Mouse (Mus musculus) C2C12 (cell line): Measurements from ENCODE around the gene Rdh5. TPM values are rescaled to one million over a fixed set of nuclear protein-coding genes. Genes with fewer than 3 reads are reported as not detected.
A peak's percentile ranks its signal among the peaks of the same experiment; 100 is the strongest.

Source experiments
- H3K27me3 ChIP-seq: one replicate; pipeline ENCODE4 v1.6.1; 2011; ENCODE audit not compliant: control insufficient read depth, insufficient read depth, insufficient read length
- H3K36me3 ChIP-seq: one replicate; pipeline ENCODE4 v1.6.1; 2011; ENCODE audit not compliant: control insufficient read depth, insufficient read depth
- H3K4me3 ChIP-seq: one replicate; pipeline ENCODE4 v1.5.1; 2011; ENCODE audit warnings: mild to moderate bottlenecking, control low read depth; ENCODE audit not compliant: poor library complexity, insufficient read depth, severe bottlenecking
- H3K79me2 ChIP-seq: one replicate; pipeline ENCODE4 v1.6.1; 2011; ENCODE audit not compliant: control insufficient read depth, insufficient read depth
- H3K79me3 ChIP-seq: one replicate; pipeline ENCODE4 v1.6.1; 2011; ENCODE audit warnings: low read depth, control low read depth
- H3ac ChIP-seq: one replicate; pipeline ENCODE3; 2011; ENCODE audit warnings: low read depth; ENCODE audit not compliant: control insufficient read depth, insufficient read length
- CEBPB ChIP-seq: IDR thresholded peaks from one replicate; pipeline ENCODE4 v1.6.1; 2011; ENCODE audit warnings: low read depth, mild to moderate bottlenecking, control low read depth, moderate library complexity
- CTCF ChIP-seq: IDR thresholded peaks from one replicate; pipeline ENCODE4 v1.5.1; 2011; ENCODE audit not compliant: control insufficient read depth, insufficient read depth, insufficient read length
- FOSL1 ChIP-seq: IDR thresholded peaks from one replicate; pipeline ENCODE4 v1.8.0; 2011; ENCODE audit warnings: mild to moderate bottlenecking, low read length; ENCODE audit not compliant: poor library complexity, insufficient read depth, severe bottlenecking
- MAX ChIP-seq: IDR thresholded peaks from one replicate; pipeline ENCODE4 v1.6.1; 2011; ENCODE audit warnings: mild to moderate bottlenecking, control low read depth
- MYOD1 ChIP-seq: IDR thresholded peaks from one replicate; pipeline ENCODE4 v1.6.1; 2011; ENCODE audit warnings: low read depth; ENCODE audit not compliant: control insufficient read depth, insufficient read length
- MYOG ChIP-seq: IDR thresholded peaks from one replicate; pipeline ENCODE4 v1.6.1; 2011; ENCODE audit not compliant: control insufficient read depth, insufficient read length; ENCODE audit errors: extremely low read depth
- USF1 ChIP-seq: IDR thresholded peaks from one replicate; pipeline ENCODE4 v1.6.1; 2011; ENCODE audit warnings: low read depth, mild to moderate bottlenecking, control low read depth, moderate library complexity
- polyA plus RNA-seq: library from polyadenylated mRNA; unstranded; fragments of >200 nt; fragmentation: generic; extraction: Trizol; gene quantifications from one replicate; pipeline ENCODE4 v1.2.1, GENCODE M21; 2012; ENCODE audit warnings: missing spikeins

Gene Rdh5
- polyA plus RNA-seq, 1 experiment = 12.6 TPM

GRCm38 (mm10) chr10:128923013-128923691, 464 bp upstream of the Rdh5 start:
- H3ac ChIP-seq = peak overlapping the region; percentile 91
- H3K4me3 ChIP-seq = peak overlapping the region; percentile 36
- no peaks in the 10 kb centered on the region for H3K27me3 ChIP-seq
- no peak for TF ChIP-seq FOSL1
- TF ChIP-seq MAX = peak; percentile 74
- peak; percentile 100 for TF ChIP-seq USF1
- TF ChIP-seq MYOD1 = no peak
- peak; percentile 66 for TF ChIP-seq CEBPB
- TF ChIP-seq CTCF = peak; percentile 64
- TF ChIP-seq MYOG = no peak
- H3K79me2 ChIP-seq = peaks cover 23% of the 10 kb centered on the region
- H3K79me3 ChIP-seq = no peaks in the 10 kb centered on the region
- peaks cover 7% of the 10 kb centered on the region for H3K36me3 ChIP-seq

GRCm38 (mm10) chr10:128921883-128922821, 536 bp downstream of the Rdh5 start:
- Histone ChIP-seq H3ac (peak overlapping the region; percentile 82), H3K79me3 (no peaks in the 10 kb centered on the region), H3K79me2 (peaks cover 23% of the 10 kb centered on the region), H3K36me3 (peaks cover 17% of the 10 kb centered on the region), H3K4me3 (peak overlapping the region; percentile 36), H3K27me3 (no peaks in the 10 kb centered on the region)
- no peak for TF ChIP-seq MYOG
- TF ChIP-seq USF1 = no peak
- peak; percentile 11 for TF ChIP-seq MAX
- no peak for TF ChIP-seq CTCF
- peak; percentile 37 for TF ChIP-seq FOSL1
- peak; percentile 100 for TF ChIP-seq MYOD1
- no peak for TF ChIP-seq CEBPB

- no peak for TF ChIP-seq CTCF
- peak; percentile 24 for TF ChIP-seq MAX
- Histone ChIP-seq H3K79me2 (peaks cover 30% of the 10 kb centered on the region), H3K27me3 (no peaks in the 10 kb centered on the region), H3K79me3 (no peaks in the 10 kb centered on the region), H3ac (peak overlapping the region; percentile 88), H3K4me3 (no peak overlapping the region), H3K36me3 (peaks cover 26% of the 10 kb centered on the region)
These were observed 1.4 kb downstream of the Rdh5 start for GRCm38 (mm10) chr10:128921251-128921650.

- Histone ChIP-seq H3K4me3 (no peak overlapping the region), H3ac (peak overlapping the region; percentile 20), H3K36me3 (peaks cover 31% of the 10 kb centered on the region), H3K79me2 (peaks cover 35% of the 10 kb centered on the region), H3K79me3 (peaks cover 3% of the 10 kb centered on the region), H3K27me3 (no peaks in the 10 kb centered on the region)
- TF ChIP-seq MAX (no peak), MYOD1 (no peak), USF1 (no peak), CEBPB (no peak), CTCF (no peak), FOSL1 (no peak), MYOG (no peak)
These were observed 1.9 kb downstream of the Rdh5 start for GRCm38 (mm10) chr10:128920736-128921161.

- Histone ChIP-seq H3K79me2 (peaks cover 43% of the 10 kb centered on the region), H3K79me3 (peaks cover 9% of the 10 kb centered on the region), H3ac (no peak overlapping the region), H3K36me3 (peaks cover 39% of the 10 kb centered on the region), H3K4me3 (no peak overlapping the region), H3K27me3 (no peaks in the 10 kb centered on the region)
- no peak for TF ChIP-seq FOSL1
- TF ChIP-seq MAX = peak; percentile 12
- no peak for TF ChIP-seq MYOD1
These were observed 2.7 kb downstream of the Rdh5 start for GRCm38 (mm10) chr10:128919966-128920365.
